Mouse (Mus musculus): ENCODE data around the gene Bod1.

The Bod1 gene

DNA sequence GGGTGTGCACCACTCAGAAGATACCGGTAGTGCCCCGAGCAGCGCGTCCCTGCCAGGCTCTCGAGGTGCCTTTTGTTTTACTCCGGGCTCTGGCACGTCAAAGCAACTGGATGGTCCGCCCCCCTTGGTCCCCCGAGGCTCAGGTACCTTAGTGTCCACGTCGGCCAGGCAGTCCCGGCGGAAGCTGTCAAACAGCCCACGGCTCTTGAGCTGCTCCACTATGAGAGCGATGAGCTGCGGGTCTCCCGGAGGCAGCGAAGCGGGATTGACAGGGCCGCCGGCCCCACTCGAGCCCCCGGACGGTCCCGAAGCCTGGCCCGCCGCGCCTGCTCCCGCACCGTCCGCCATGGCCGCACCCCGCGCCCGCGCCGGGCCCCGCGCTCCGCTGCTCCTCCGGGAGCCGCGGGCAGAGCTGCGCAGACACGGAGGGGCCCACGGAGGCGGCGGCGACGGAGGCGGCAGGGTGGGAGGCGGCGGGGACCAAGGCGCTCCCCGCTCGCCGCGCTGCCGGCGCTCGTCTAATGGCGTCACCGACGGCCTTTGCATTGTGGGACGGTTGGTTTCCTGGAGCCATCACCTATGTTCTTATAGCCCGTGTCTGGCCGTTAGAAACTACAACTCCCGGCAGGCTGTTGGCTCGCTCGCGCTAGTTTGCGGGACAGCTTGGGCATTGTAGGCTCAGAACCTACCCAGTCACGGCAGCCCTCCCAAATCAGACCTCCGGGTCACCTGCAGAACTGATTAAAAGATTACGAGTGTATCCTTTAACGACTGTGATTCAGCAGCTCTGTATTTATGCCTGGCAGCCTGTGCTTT lies at the start of gene Bod1:
Gene Bod1, minus strand, starts transcription at position 532 of the 816 bp plus-strand sequence.
- peak; percentile 95 for DNase-seq (ENCODE audit: low read depth)

DNA sequence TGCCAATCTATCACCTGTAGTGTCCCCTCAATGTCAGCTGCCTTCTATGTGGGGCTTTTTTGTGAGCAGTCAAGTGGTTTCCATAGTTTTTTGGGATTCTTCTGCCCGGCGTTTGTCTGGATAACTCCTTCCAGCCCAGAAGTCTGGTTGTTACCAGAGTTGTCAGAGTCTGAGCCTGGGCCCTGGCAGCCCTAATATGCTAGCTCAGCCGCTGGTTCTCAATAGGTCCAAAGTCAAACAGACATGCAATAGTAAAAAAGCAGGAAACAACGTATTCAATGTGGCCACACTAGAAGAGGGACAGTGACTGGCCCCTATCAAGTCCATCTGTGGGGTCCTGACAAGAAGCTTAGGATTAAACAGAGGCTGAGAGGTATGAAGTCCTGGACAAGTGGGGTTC lies 47.4 kb upstream of the Bod1 start:
- no peak for DNase-seq (ENCODE audit: low read depth)

GRCm38 (mm10) chr11:31717926-31718735 lies 46.4 kb upstream of the Bod1 start:
- DNase-seq (ENCODE audit: low read depth), result no peak

DNA sequence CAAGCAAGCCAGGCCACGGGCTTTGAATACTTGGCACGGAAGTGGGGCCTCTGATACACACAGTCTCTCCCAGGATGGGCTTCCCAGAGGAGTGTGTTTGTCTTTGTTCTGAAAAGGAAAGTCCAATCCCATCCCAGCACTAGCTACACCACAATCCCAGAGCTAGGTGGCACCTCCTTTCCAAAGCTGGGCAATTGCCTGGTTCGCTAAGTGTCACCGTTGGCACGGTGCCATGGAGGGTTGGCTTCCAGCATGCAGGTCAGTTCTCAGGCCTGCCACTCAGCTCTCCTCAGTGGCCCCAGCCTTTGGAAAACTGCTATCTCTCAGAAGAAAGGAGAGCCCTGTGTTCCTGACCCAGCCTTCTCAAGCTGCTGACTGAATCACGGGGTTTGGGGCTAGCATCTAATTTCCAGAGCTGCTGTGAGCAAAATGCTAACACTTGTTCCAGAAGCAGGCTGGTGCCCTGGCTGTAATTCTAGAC lies 42.0 kb upstream of the Bod1 start:
- DNase-seq (ENCODE audit: low read depth), result no peak

GRCm38 (mm10) chr11:31713116-31713515 lies 41.4 kb upstream of the Bod1 start:
- no peak for DNase-seq (ENCODE audit: low read depth)

- DNase-seq (ENCODE audit: low read depth), result no peak
These were observed 36.1 kb upstream of the Bod1 start for GRCm38 (mm10) chr11:31707771-31708170.

DNA sequence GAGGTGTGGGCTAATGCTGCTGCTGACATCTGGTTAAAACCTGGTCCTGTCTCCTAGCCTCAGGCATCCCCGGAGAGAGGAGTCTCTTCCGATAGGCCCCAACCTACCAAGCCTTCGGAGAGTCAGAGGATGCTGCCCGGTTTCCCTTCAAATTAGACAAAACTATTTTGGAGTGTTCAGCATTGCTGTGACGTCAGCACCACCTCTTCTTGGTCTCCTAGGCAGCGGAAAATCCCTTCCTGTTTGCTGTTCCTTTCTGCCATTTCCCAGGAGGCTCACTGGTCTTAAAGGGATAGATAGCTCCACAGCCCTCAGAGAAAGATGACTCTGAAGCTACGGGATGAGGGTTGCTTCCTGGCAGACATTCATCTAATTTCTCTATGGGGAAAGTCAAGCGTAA lies 31.5 kb upstream of the Bod1 start:
- DNase-seq (ENCODE audit: low read depth), result no peak

DNA sequence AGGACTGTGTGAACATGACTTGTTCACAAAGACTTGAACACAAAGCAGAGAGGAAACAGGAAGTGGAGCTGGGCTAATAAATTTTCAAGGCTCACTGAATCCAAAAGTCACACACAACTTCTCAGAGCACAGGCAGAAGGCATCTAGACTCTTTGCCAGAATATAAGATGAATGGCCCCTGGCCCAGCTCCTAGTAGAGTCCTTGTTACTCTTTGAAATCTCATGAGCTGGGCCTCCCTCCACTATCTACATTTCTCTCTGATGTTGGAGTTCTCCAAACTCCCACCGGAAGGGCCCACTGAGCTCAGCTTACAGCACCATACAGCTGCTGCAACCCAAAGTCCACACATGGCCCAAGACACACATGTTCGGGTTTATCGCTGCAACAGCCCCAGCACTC lies 30.2 kb upstream of the Bod1 start:
- DNase-seq (ENCODE audit: low read depth), result no peak

GRCm38 (mm10) chr11:31699502-31699901 lies 27.8 kb upstream of the Bod1 start:
- DNase-seq (ENCODE audit: low read depth), result no peak

GRCm38 (mm10) chr11:31694801-31695200 lies 23.1 kb upstream of the Bod1 start:
- no peak for DNase-seq (ENCODE audit: low read depth)

DNA sequence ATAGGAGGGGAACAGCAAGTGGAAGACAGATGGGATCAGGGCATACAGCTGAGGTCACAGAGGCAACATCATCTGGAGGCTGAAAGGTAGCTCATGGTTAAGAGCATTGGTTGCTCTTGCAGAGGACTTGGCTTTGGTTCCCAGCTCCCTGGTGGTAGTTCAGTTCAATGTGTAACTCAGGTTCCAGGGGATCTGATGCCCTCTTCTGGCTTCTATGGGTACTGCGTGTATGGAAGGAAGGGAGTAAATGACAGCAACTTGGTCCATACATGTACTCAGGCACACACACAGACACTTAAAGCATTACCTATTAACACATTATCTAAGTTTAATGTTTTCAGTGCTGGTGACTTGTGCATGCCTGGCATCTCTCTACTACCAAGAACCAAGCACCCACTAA lies 22.4 kb upstream of the Bod1 start:
- peak; percentile 49 for DNase-seq (ENCODE audit: low read depth)

DNA sequence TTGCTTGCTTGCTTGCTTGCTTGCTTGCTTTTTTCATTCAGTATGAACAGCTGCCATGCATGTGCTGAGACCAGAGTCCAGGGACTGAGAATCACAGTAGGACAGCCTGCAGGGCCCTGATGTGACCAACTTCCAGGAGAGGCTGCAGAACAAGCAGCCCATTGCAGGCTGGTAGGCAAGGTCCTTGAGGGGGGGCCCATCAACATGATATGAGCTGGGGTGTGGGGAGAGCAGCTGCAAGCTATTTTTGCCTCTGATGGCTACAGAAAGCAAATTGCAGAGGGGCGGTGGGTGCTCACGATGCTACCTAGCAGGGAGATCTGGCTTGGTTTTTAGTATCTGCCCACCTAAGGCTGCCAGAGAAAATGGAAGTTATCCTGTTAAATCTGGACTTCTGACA lies 21.6 kb upstream of the Bod1 start:
- DNase-seq (ENCODE audit: low read depth), result no peak

DNA sequence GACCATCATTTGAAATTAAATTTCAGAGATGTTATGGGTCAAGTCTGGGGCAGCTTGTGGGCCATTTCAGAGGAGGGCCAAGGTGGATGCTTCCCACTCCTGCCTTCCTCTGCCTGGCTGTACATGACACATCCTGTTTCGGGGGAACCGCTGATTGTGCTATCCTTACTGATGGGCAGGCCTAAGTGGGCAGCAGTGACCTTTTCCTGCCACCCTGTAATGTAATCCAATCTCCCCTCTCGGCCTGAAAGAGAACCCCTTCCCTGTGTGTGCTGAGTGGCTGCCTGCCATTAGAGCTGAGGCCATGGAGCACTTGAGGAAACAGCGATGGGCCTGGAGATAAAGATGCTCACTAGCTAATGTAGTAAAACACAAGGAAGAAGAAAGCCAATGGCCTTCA lies 17.3 kb upstream of the Bod1 start:
- DNase-seq (ENCODE audit: low read depth), result no peak

DNA sequence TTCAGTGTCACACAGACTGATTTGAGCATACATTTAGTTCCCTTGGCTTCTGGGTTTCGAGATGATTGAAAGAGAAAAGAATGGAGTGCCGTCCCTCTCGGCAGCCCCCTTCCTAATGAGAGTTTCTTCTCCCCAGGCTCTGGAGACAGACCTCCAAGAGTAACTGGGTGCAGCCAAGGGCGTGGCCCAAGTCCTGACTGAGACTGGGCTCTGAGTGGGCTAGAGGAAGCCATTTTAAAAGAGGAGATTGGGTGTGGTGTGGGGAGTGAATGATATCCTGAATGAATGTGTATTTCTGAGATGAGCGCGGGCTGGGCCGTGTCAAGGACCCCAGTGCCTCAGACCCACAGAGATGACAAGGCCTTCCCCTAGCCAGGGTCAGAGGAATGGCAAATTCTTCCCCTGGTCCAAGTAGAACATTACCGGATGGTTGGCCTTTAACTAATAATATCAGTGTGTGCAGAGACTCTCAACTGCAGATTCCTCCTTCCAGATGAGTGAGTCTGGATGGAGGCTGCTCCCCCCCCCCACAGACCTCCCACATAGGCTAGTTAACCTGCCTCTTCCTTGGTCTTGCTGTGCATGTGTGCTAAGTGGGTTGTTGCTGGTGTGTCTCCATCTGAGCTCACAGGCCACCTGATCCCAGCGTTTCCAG lies 13.4 kb upstream of the Bod1 start:
- no peak for DNase-seq (ENCODE audit: low read depth)

DNA sequence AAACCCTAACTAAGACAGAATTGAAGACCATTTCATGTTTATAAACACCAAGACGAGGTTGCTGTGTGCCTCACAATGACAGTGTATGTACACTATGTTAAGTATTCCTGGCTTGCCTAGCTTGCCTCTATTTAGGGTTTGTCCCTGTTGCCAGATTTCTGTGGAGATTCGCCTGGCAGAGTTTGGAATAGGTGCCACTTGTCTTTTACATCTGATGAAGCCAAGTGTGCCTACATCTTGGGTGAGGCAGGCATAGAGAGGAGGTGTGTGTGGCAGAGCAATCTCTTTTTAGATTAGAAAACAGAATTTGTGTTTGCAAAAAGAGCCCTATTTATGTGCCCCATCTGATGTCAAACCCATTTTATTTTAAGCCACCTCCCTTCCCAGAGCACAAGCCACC lies 12.4 kb upstream of the Bod1 start:
- no peak for DNase-seq (ENCODE audit: low read depth)

DNA sequence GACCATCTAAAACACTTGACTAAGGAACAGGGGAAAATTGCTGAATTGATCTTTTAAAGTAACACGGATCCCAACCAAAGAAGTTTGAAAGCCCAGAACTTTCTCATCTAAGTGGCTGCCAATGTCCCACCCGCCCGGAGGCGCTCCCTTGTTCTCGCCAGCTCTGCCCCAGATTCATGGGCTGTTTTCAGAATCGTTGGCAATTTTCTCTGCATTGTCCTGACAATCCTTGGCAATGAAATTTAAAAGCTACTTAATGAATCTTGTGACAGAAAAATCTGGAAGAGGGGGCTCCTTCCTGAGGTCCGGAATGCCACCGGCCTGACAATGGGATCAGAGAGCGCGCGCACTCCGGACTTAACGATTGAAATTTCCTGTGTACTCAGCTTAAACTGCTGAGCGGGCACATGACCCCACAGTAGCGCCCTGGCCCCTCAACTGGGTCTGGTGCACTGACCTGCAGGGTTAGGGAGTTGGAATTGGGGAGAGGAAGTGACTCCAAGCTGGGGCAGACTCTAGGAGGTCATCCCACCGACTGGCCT lies 8.2 kb upstream of the Bod1 start:
- DNase-seq (ENCODE audit: low read depth), result no peak

DNA sequence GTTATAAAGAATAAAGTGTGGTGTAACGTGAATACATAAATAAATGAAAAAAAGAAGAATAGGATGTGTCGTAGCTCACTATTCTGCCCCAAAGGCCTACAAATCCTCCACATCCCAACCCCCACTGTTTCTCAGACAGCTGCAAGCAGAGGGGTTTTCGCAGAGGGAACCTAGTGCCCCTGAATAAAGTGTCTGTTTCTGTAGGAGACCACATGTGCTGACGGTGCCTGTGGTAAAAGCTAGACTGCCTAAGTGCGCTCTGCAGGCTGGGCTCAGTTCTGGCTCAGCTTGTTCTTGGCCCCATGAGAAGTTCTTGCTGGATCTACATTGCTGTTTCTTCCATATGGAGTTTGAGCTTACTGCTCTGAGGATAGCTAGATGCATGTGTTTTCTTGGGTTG lies 5.6 kb upstream of the Bod1 start:
- no peak for DNase-seq (ENCODE audit: low read depth)

- no peak for DNase-seq (ENCODE audit: low read depth)
These were observed 5.1 kb upstream of the Bod1 start for GRCm38 (mm10) chr11:31676661-31677252.

- DNase-seq (ENCODE audit: low read depth), result peak; percentile 84
These were observed 3.7 kb upstream of the Bod1 start for GRCm38 (mm10) chr11:31675430-31675829.

GRCm38 (mm10) chr11:31672170-31672563 lies 482 bp upstream of the Bod1 start:
- DNase-seq (ENCODE audit: low read depth), result no peak

GRCm38 (mm10) chr11:31670468-31670921 lies 1.2 kb downstream of the Bod1 start:
- DNase-seq (ENCODE audit: low read depth), result peak; percentile 25
